Mouse (Mus musculus): ENCODE results near the gene Gm11361.

The Gm11361 gene

DNA sequence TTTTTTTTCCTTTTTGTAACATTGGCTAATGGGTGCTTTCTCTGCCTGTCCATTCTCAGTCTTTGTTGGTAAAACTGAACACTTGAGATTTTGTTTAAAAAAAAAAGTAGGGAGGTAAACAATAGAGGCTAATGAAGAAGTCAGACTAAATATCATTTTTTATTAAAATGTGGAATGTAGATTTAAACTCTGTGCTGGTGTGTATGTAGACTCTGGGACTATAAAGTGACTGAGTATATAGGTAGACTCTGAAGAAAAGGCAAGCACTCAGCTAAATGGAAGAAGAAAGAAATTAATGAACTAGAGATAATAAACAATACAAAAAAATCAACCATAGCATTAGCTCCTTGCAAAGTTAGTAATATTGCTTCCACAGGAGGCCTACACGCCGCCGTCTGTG lies at the start of gene Gm11361:
TSS of gene Gm11361 (plus strand) at position 301 of the 400 bp plus-strand sequence.
- no peak for DNase-seq (ENCODE audit: extremely low spot score)

- no peak for DNase-seq (ENCODE audit: extremely low spot score)
Observed at GRCm38 (mm10) chr13:28264399-28264798, 7.1 kb downstream of the Gm11361 start.

DNA sequence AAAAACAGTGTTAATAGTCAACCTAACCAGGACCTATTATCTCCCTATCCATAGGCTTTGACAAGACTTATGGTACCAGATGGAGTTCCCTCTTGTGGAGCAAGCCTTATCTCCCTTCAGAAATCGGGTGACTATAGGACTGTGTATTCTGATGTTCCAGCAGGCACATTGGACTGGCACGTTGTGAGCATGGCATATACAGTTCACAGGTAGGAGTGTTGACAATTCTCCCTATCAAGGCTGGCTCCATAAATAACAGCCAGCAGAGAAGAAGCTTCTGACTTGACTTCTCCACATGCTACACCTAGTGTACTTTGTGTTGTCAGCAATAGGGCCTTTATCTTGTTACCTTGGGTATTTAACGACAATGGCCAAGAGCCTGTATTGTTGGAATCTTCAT lies 30.0 kb downstream of the Gm11361 start:
- DNase-seq (ENCODE audit: extremely low spot score) = no peak

DNA sequence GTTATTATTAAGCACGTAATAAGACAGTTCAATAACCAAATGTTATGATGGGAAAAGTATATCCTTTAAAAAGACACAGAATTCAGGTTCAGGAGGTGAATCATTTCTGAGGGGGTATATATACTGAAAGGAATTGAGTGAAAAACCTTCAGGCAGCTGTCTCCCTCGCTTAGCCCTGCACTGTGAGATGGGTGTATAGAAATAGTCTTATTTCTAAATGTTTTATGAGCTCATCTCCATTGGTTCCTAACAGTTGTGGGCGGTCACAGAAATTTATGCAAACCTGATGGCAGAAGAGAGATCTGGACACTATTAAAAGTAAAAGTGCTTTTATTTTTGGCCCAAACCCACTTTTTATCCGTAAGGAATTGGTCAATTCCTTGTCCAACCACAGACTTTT lies 36.9 kb downstream of the Gm11361 start:
- DNase-seq (ENCODE audit: extremely low spot score) = no peak

GRCm38 (mm10) chr13:28294757-28295361 lies 37.5 kb downstream of the Gm11361 start:
- peak; percentile 39 for DNase-seq (ENCODE audit: extremely low spot score)

- no peak for DNase-seq (ENCODE audit: extremely low spot score)
Observed at GRCm38 (mm10) chr13:28295492-28295891, 38.2 kb downstream of the Gm11361 start.

DNA sequence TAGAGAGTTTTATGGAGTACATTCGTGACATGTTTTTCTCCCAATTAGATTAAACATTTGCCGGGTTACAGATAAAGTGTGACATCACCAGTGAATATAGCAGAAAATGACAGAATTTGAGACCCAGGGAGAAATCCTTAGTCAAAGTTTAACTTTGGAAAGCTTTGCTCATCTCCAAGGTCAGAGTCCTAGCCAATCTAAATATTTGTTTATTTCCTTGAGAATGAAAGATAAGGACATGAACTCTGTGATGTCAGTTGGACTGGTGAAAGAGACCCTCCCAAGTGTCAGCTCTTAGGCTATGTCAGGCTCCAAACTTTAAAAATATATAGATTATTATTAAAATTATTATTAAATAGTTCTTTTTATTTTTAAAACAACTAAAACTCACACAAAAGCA lies 39.8 kb downstream of the Gm11361 start:
- no peak for DNase-seq (ENCODE audit: extremely low spot score)

DNA sequence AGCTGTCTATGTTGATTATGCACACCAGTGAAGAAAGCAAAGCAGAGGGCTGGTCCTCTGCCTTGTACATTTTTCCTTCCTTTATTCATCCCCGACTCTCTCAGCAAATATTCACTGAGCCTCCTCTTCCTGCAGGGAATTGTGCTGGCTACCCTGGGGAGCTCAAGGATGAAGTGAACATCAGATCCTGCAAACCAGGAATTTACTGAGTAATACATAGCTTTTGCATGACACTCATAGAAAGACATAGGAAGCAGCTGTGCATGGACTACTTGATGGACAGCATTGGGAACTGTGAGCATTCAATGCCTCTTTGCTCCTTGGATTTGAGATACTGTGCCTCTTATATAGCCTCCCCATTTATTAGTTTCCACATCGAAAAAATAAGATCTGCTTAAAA lies 40.2 kb downstream of the Gm11361 start:
- no peak for DNase-seq (ENCODE audit: extremely low spot score)
